Mouse (Mus musculus) limb, embryonic 14.5 days (tissue): ENCODE results near the gene Gid8. TPM values are rescaled to one million over a fixed set of nuclear protein-coding genes. Genes with fewer than 3 reads are reported as not detected.

ENCODE experiments used
- ATAC-seq: fragments of 200-750 bp; cut with Nextera tagmentation; 2 replicates; pipeline ENCODE4 v1.8.0; 2017; ENCODE audit warnings: low read depth, moderate number of reproducible peaks, moderate TSS enrichment; ENCODE audit not compliant: low FRiP score
- DNase-seq: peaks from one replicate; pipeline ENCODE4 v3.0.0-alpha.2; 2015; ENCODE audit warnings: low spot score
- H3K27ac ChIP-seq: fragments of 300-500 bp; sonication (generic); replicated peaks from 2 replicates; pipeline ENCODE4 v1.5.1; 2014; ENCODE audit warnings: low read depth, mild to moderate bottlenecking, low read length, moderate library complexity, mixed read lengths
- H3K27me3 ChIP-seq: fragments of 300-500 bp; sonication (generic); 2 replicates; pipeline ENCODE4 v1.6.1; 2014; ENCODE audit warnings: low read length, mixed read lengths; ENCODE audit not compliant: control insufficient read depth, insufficient read depth
- H3K36me3 ChIP-seq: fragments of 300-500 bp; sonication (generic); 2 replicates; pipeline ENCODE4 v1.6.1; 2014; ENCODE audit warnings: mild to moderate bottlenecking, low read length, moderate library complexity, mixed read lengths; ENCODE audit not compliant: control insufficient read depth, insufficient read depth
- H3K4me1 ChIP-seq: fragments of 300-500 bp; sonication (generic); 2 replicates; pipeline ENCODE4 v1.6.1; 2014; ENCODE audit warnings: antibody characterized with exemption, low read length, mixed read lengths; ENCODE audit not compliant: control insufficient read depth, insufficient read depth
- H3K4me2 ChIP-seq: fragments of 300-500 bp; sonication (generic); replicated peaks from 2 replicates; pipeline ENCODE4 v1.6.1; 2014; ENCODE audit warnings: low read depth, mild to moderate bottlenecking, low read length, moderate library complexity; ENCODE audit not compliant: severe bottlenecking
- H3K4me3 ChIP-seq: fragments of 300-500 bp; sonication (generic); replicated peaks from 2 replicates; pipeline ENCODE4 v1.5.1; 2014; ENCODE audit warnings: low read length
- H3K9ac ChIP-seq: fragments of 300-500 bp; sonication (generic); 2 replicates; pipeline ENCODE4 v1.6.1; 2014; ENCODE audit warnings: mild to moderate bottlenecking, low read depth, low read length, moderate library complexity; ENCODE audit not compliant: severe bottlenecking
- H3K9me3 ChIP-seq: fragments of 300-500 bp; sonication (generic); 2 replicates; pipeline ENCODE4 v1.6.1; 2016; ENCODE audit warnings: low read length; ENCODE audit not compliant: control insufficient read depth
- POLR2A ChIP-seq: fragments of 200-500 bp; IDR thresholded peaks from 2 replicates; pipeline ENCODE4 v1.8.0; 2012; ENCODE audit warnings: inconsistent platforms, mild to moderate bottlenecking, moderate library complexity, borderline replicate concordance; ENCODE audit not compliant: insufficient read depth, insufficient read length; ENCODE audit errors: extremely low read depth
- WGBS: fragments of 180-500 bp; shearing (Covaris S2); extraction: QIAGEN DNeasy Blood & Tissue Kit; methylation state at CpG from one replicate; pipeline ENCODE4 v1.1.7; 2014; 5-methylcytosine and 5-hydroxymethylcytosine counted together
- polyA plus RNA-seq, 2 experiments: library from polyadenylated mRNA; depleted of rRNA in 1 of 2; stranded (reverse) in 1 of 2; unstranded in 1 of 2; fragments of >200 nt; fragmentation: Nextera tagmentation in 1 of 2; extraction: Ambion mirVana in 1 of 2; gene quantifications; 2 replicates each; pipeline versions ENCODE4 v1.2.1 to v1.2.3; 2012 to 2014

Gene Gid8
- polyA plus RNA-seq, 2 experiments, result 64.0 to 69.9 TPM

- H3K9me3 ChIP-seq, result no peaks in the 10 kb centered on the region
- no peak for TF ChIP-seq POLR2A
- H3K27me3 ChIP-seq, result no peaks in the 10 kb centered on the region
- DNase-seq (no peak), ATAC-seq (peak; percentile 64)
- peaks cover 29% of the 10 kb centered on the region for H3K36me3 ChIP-seq
- no peak within 1 kb of the TSS for H3K27ac ChIP-seq
- peaks cover 5% of the 10 kb centered on the region; the same call in 1 of the 2 replicates for H3K4me1 ChIP-seq
- 0 out of 2 replicates have a peak within 1 kb of the TSS, but pooled peaks have one; percentile 12 for H3K9ac ChIP-seq
- peak within 1 kb of the TSS; percentile 7; the same call in 1 of the 2 replicates for H3K4me3 ChIP-seq
- peak within 1 kb of the TSS; percentile 18; the same call in 1 of the 2 replicates for H3K4me2 ChIP-seq
- WGBS, result 4% methylated on average over 18 of the region's 18 CpGs
Measured at GRCm38 (mm10) chr2:180724585-180725413, 14.9 kb downstream of the Gid8 start, which contains the start of gene Slc17a9. Gene Slc17a9 (plus strand): TSS chr2:180725263.

- H3K9me3 ChIP-seq, result no peaks in the 10 kb centered on the region
- H3K4me3 ChIP-seq, result peak overlapping the region; percentile 7; the same call in 1 of the 2 replicates
- ATAC-seq, result no peak
- peaks cover 5% of the 10 kb centered on the region; the same call in 1 of the 2 replicates for H3K4me1 ChIP-seq
- H3K27ac ChIP-seq, result no peak overlapping the region
- no peak for DNase-seq
- WGBS, result 9% methylated on average over 6 of the region's 6 CpGs
- TF ChIP-seq POLR2A, result no peak
- H3K36me3 ChIP-seq, result peaks cover 28% of the 10 kb centered on the region
- H3K27me3 ChIP-seq, result no peaks in the 10 kb centered on the region
- 0 out of 2 replicates have a peak overlapping the region, but pooled peaks have one; percentile 12 for H3K9ac ChIP-seq
- peak overlapping the region; percentile 18; the same call in 1 of the 2 replicates for H3K4me2 ChIP-seq
Measured at GRCm38 (mm10) chr2:180725414-180725778, 15.5 kb downstream of the Gid8 start.

GRCm38 (mm10) chr2:180725856-180726629 lies 16.1 kb downstream of the Gid8 start:
- 31% methylated on average over 8 of the region's 8 CpGs for WGBS
- DNase-seq, result no peak
- TF ChIP-seq POLR2A, result no peak
- no peak overlapping the region for H3K4me2 ChIP-seq
- no peak overlapping the region for H3K4me3 ChIP-seq
- peaks cover 5% of the 10 kb centered on the region; the same call in 1 of the 2 replicates for H3K4me1 ChIP-seq
- H3K36me3 ChIP-seq, result peaks cover 21% of the 10 kb centered on the region
- no peaks in the 10 kb centered on the region for H3K27me3 ChIP-seq
- no peak overlapping the region for H3K9ac ChIP-seq
- no peak for ATAC-seq
- no peak overlapping the region for H3K27ac ChIP-seq
- no peaks in the 10 kb centered on the region for H3K9me3 ChIP-seq

- Histone ChIP-seq H3K36me3 (peaks cover 13% of the 10 kb centered on the region), H3K27me3 (no peaks in the 10 kb centered on the region), H3K27ac (no peak overlapping the region), H3K4me3 (no peak overlapping the region), H3K9me3 (no peaks in the 10 kb centered on the region), H3K4me1 (peaks cover 5% of the 10 kb centered on the region; the same call in 1 of the 2 replicates), H3K4me2 (no peak overlapping the region), H3K9ac (no peak overlapping the region)
- WGBS, result 66% methylated on average over 6 of the region's 6 CpGs
- DNase-seq (no peak), ATAC-seq (no peak)
- TF ChIP-seq POLR2A, result no peak
Measured at GRCm38 (mm10) chr2:180726658-180727442, 16.9 kb downstream of the Gid8 start.
